Comparison of ENCODE assay signal across 10 mouse cellular contexts in the genomic region with DNA sequence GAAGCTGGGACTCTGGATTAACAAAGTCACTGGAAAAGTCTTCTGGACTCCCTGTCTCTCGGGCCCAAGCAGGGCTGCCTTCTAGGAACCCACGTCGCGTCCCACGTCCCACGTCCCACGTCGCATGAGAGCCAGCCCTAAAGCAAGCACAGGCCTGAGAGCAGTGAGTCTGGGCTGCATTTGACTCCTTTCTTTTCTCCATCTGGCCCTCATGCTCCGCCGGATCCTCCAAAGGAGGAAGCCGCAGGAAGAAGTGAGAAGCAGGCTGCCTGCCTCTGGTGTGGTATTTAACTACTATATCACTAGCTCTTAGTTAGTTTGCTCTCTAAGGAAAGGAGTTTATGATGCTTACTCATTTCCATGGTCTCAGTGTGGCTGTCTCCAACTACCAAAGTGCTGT. TPM values are rescaled to one million over a fixed set of nuclear protein-coding genes. Genes with fewer than 3 reads are reported as not detected.
DNase-seq lines count a peak whose midpoint lies in the region; ATAC-seq and TF ChIP-seq lines count a peak whose summit lies in the region.
"Had no signal": no experiment of that assay in that cellular context is flagged by ENCODE, and none has a peak within 500 bp of the region (broad histone marks: within the 10 kb centered on the region; RNA-seq: fewer than 3 reads in every experiment).

No protein-coding gene starts in this region.

- H3K27ac ChIP-seq in heart, embryonic 10.5 days, result peak overlapping the region; percentile 59; the same call in 1 of the 2 replicates
- H3K27ac ChIP-seq in lung, embryonic 14.5 days (ENCODE audit: low read depth), result 0 out of 2 replicates have a peak overlapping the region, but pooled peaks have one; percentile 24
- peak overlapping the region; percentile 90 for H3K27ac ChIP-seq in heart, postnatal 0 days (ENCODE audit: low read depth)
- H3K27ac ChIP-seq: liver, embryonic 14.5 days had no signal

- H3K36me3 ChIP-seq in heart, embryonic 10.5 days, result no peaks in the 10 kb centered on the region
- no peaks in the 10 kb centered on the region for H3K36me3 ChIP-seq in lung, embryonic 14.5 days (ENCODE audit: insufficient read depth)
- no peaks in the 10 kb centered on the region for H3K36me3 ChIP-seq in G1E (replicated peaks)
- no peaks in the 10 kb centered on the region for H3K36me3 ChIP-seq in heart, postnatal 0 days (replicated peaks; ENCODE audit: control insufficient read depth, insufficient read depth, low read length)

- H3K9ac ChIP-seq in lung, embryonic 14.5 days, result no peak overlapping the region
- no peak overlapping the region for H3K9ac ChIP-seq in heart, postnatal 0 days (replicated peaks; ENCODE audit: low read depth, low read length)
- H3K9ac ChIP-seq: liver, embryonic 14.5 days had no signal

- DNase-seq in heart, embryonic 10.5 days (ENCODE audit: low spot score), result no peak
- no peak for DNase-seq in heart, postnatal 10 days
- DNase-seq in lung, embryonic 14.5 days, result no peak
- DNase-seq in lung, postnatal 14 days, result no peak
- DNase-seq in G1E (ENCODE audit: low spot score), result no peak
- no peak for DNase-seq in heart, postnatal 0 days (ENCODE audit: low spot score)
- DNase-seq in embryo, embryonic 10.5 days (ENCODE audit: low spot score), result no peak
- DNase-seq in kidney, postnatal 14 days, result no peak
- DNase-seq: right cerebral cortex, postnatal 25 days had no signal

- intact Hi-C loops in heart, postnatal 10 days (cut with DNase I), result loop anchor here (10.0 kb wide), 1 partner anchor 864 kb away; no protein-coding TSS in a partner anchor

- ATAC-seq in lung, embryonic 14.5 days (ENCODE audit: insufficient read depth), result no peak
- ATAC-seq in G1E (ENCODE audit: extremely low read depth, insufficient number of reproducible peaks, low FRiP score, poor library complexity, severe bottlenecking), result no peak
- ATAC-seq in heart, postnatal 0 days (ENCODE audit: insufficient read depth, low read depth), result no peak

- H3K4me2 ChIP-seq in lung, embryonic 14.5 days, result peak overlapping the region; percentile 52; the same call in 1 of the 2 replicates
- no peak overlapping the region; the same call in 1 of the 2 replicates for H3K4me2 ChIP-seq in heart, postnatal 0 days (ENCODE audit: low read depth, low read length)

- H3K4me1 ChIP-seq in heart, embryonic 10.5 days, result peaks cover 22% of the 10 kb centered on the region
- H3K4me1 ChIP-seq in lung, embryonic 14.5 days (ENCODE audit: insufficient read depth), result peaks cover 10% of the 10 kb centered on the region
- H3K4me1 ChIP-seq in G1E (ENCODE audit: insufficient read depth, low read depth, low read length), result peaks cover 58% of the 10 kb centered on the region
- H3K4me1 ChIP-seq in heart, postnatal 0 days (ENCODE audit: control insufficient read depth, insufficient read depth), result peaks cover 18% of the 10 kb centered on the region

- no peak for TF ChIP-seq EP300 in heart, postnatal 0 days (IDR thresholded peaks at IDR 0.05; ENCODE audit: low read depth)

- TF ChIP-seq CTCF in lung, embryonic 14.5 days (IDR thresholded peaks at IDR 0.05; ENCODE audit: low read depth), result no peak
- TF ChIP-seq CTCF in G1E (IDR thresholded peaks at IDR 0.05; ENCODE audit: low read depth, low read length), result no peak
- TF ChIP-seq CTCF in heart, postnatal 0 days (IDR thresholded peaks at IDR 0.05; ENCODE audit: low read depth), result no peak

- no peaks in the 10 kb centered on the region for H3K27me3 ChIP-seq in heart, embryonic 10.5 days (ENCODE audit: insufficient read depth, poor library complexity, severe bottlenecking)
- H3K27me3 ChIP-seq in lung, embryonic 14.5 days (ENCODE audit: insufficient read depth, low read length), result no peaks in the 10 kb centered on the region
- no peaks in the 10 kb centered on the region; the same call in 1 of the 2 replicates for H3K27me3 ChIP-seq in G1E (ENCODE audit: insufficient read depth, low read length)
- H3K27me3 ChIP-seq in heart, postnatal 0 days (ENCODE audit: control insufficient read depth, insufficient read depth, low read length), result no peaks in the 10 kb centered on the region

- 77% methylated on average over 11 of the region's 11 CpGs for WGBS in heart, embryonic 10.5 days
- WGBS in lung, embryonic 14.5 days, result 85% methylated on average over 11 of the region's 11 CpGs
- 82% methylated on average over 11 of the region's 11 CpGs for WGBS in heart, postnatal 0 days

- no peak overlapping the region for H3K4me3 ChIP-seq in heart, embryonic 10.5 days
- no peak overlapping the region for H3K4me3 ChIP-seq in lung, embryonic 14.5 days (ENCODE audit: low read depth, low read length)
- peak overlapping the region; percentile 45; the same call in 1 of the 2 replicates for H3K4me3 ChIP-seq in G1E (ENCODE audit: low read depth, low read length)
- no peak overlapping the region for H3K4me3 ChIP-seq in heart, postnatal 0 days (ENCODE audit: low read depth, low read length)

- no peaks in the 10 kb centered on the region for H3K9me3 ChIP-seq in heart, embryonic 10.5 days
- H3K9me3 ChIP-seq in lung, embryonic 14.5 days (ENCODE audit: low read depth, low read length), result no peaks in the 10 kb centered on the region
- no peaks in the 10 kb centered on the region for H3K9me3 ChIP-seq in G1E (replicated peaks)
- no peaks in the 10 kb centered on the region for H3K9me3 ChIP-seq in heart, postnatal 0 days (replicated peaks; ENCODE audit: control insufficient read depth, low read length)

RNA-seq across cellular contexts. Expression of gene Nufip1, which starts 39.8 kb away (rescaled TPM):
- 13.5 and 16.6 TPM in 2 replicates for polyA plus RNA-seq in heart, embryonic 10.5 days (2016; fragmentation: Nextera tagmentation; extraction: Ambion mirVana)
- total RNA-seq in heart, postnatal 10 days (2021), result 1 to 10 TPM; 5.1 to 5.3 TPM
- polyA plus RNA-seq in lung, embryonic 14.5 days (2014; fragmentation: Nextera tagmentation; extraction: Ambion mirVana), result 15.2 and 15.5 TPM in 2 replicates
- 8.5 and 12.0 TPM in 2 replicates for total RNA-seq in G1E (2014; fragmentation: Nextera tagmentation)
- total RNA-seq in G1E (2017), result 16.9 and 18.1 TPM in 2 replicates
- 11.8 and 16.4 TPM in 2 replicates for polyA plus RNA-seq in G1E (2012)
- 6.0 and 6.5 TPM in 2 replicates for total RNA-seq in heart, postnatal 0 days (2014; rRNA removed; ENCODE audit: low replicate concordance)
- 5.4 and 6.0 TPM in 2 replicates for polyA plus RNA-seq in heart, postnatal 0 days (2015; fragmentation: Nextera tagmentation; extraction: Ambion mirVana)

RNA-seq across cellular contexts. Expression of gene Gpalpp1, which starts 39.9 kb away (rescaled TPM):
- 13.1 and 13.3 TPM in 2 replicates for polyA plus RNA-seq in heart, embryonic 10.5 days (2016; fragmentation: Nextera tagmentation; extraction: Ambion mirVana)
- total RNA-seq in heart, postnatal 10 days (2021), result 10 to 100 TPM; 14.6 to 15.0 TPM
- polyA plus RNA-seq in lung, embryonic 14.5 days (2014; fragmentation: Nextera tagmentation; extraction: Ambion mirVana), result 13.6 and 14.7 TPM in 2 replicates
- total RNA-seq in G1E (2014; fragmentation: Nextera tagmentation) (26.6 and 31.4 TPM in 2 replicates), G1E (2017) (36.9 and 40.5 TPM in 2 replicates)
- polyA plus RNA-seq in G1E (2012), result 3.2 and 3.5 TPM in 2 replicates
- 8.8 and 11.4 TPM in 2 replicates for total RNA-seq in heart, postnatal 0 days (2014; rRNA removed; ENCODE audit: low replicate concordance)
- 5.8 and 6.2 TPM in 2 replicates for polyA plus RNA-seq in heart, postnatal 0 days (2015; fragmentation: Nextera tagmentation; extraction: Ambion mirVana)

Comparison
In these comparisons a context has a peak if more than half of its experiments do, and no peak if none do; other contexts are left out.
1. H3K27ac ChIP-seq: peak in every context shown above with its lines; median percentile 90 in heart, postnatal 0 days; 59 in heart, embryonic 10.5 days; 24 in lung, embryonic 14.5 days.